Mouse (Mus musculus): ENCODE data around the gene Por.

GRCm38 (mm10) chr5:135730916-135731315 is 61.1 kb downstream of the Por start:
- TF ChIP-seq CTCF (IDR thresholded peaks at IDR 0.05) (no peak), EP300 (IDR thresholded peaks at IDR 0.05) (no peak)
